Mouse (Mus musculus): Measurements from ENCODE around the gene Pfas.
A peak's percentile ranks its signal among the peaks of the same experiment; 100 is the strongest.

Gene Pfas

DNA sequence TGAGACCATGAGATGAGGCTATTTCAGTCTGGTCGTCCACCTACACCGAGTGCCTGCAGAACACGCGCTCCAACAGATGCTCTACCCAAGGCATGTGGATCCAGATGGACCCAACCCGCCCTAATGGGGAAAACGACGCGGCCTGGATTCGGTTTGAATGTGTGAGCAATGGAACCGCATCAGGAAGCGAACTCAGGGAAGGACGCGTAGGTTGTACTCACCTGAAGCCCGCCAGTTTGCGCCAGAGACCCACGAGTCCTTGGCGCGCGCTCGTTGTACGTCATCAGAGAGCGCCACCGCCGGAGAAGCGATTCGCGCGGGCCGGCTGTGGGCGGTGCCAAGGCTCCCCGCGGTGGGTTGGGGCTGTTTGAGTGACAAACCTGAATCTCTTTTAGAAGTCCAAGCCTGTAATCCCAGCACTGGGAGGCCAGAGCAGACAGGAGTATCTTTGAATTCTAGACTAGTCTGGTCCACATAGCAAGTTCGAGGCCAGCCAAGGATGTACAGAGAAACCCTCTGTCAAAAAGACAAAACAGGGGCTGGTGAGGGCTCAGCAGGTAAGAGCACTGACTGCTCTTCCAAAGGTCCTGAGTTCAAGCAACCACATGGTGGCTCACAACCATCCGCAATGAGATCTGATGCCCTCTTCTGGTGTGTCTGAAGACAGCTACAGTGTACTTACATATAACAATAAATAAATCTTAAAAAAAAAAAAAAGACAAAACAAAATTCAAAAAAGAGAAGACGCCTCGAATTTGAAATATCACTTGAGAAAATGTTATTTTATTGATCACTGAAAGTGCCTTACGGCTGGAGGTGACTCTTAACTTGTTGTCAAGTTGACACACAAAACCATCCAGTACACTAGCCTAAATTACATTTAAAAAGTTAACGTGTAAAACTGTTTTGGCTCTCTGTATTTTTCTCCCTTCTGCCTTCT lies at the start of gene Pfas:
TSS of gene Pfas (minus strand) at position 279 of the 940 bp plus-strand sequence.
- DNase-seq (ENCODE audit: low spot score), result peak; percentile 95

DNA sequence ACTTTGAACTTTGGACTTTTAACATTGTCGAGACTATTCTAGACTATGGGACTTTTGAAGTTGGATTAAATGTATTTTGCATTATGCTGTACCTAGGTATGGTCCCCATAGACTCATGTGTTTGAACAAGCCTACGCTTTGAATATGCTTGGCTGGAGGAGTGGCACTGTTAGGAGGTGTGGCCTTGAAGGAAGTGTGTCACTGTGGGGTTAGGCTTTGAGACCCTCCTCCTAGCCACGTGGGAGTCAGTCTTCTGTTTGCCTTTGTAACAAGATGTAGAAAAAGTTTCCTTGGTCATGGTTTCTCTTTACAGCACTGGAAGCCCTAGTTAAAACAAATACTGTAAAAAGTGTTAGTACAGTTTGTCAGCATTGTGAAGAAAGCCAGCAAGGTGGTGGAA lies 45.6 kb upstream of the Pfas start:
- DNase-seq (ENCODE audit: low spot score), result peak; percentile 43

DNA sequence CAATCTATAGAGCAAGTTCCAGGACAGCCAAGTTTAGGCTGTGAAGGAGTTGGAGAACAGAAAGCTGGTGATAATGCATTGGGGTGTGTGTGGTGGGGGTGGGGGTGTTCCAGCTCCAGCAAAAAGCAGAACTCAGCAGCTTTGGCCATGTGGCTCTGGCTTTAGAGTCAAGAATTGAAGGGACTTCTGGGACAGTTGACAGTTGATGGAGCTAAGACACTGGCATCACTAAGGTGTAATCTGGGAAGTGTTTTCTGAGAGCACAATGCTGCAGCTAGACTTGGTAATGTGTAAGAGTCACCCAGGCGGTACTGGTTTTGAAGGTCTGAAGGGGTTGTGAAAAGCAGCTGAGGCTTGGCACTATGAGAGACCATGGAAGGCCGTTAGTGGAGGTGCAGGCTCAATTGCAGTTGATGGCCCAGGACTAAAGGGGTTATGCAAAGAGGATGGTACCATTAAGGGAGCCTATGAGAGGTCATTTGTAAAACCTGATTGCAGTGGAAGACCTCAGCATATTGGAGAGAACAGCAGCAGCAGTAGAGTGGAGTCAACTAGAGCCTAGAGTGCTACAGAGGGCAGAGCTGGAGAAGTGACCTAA lies 44.7 kb upstream of the Pfas start:
- DNase-seq (ENCODE audit: low spot score), result no peak

DNA sequence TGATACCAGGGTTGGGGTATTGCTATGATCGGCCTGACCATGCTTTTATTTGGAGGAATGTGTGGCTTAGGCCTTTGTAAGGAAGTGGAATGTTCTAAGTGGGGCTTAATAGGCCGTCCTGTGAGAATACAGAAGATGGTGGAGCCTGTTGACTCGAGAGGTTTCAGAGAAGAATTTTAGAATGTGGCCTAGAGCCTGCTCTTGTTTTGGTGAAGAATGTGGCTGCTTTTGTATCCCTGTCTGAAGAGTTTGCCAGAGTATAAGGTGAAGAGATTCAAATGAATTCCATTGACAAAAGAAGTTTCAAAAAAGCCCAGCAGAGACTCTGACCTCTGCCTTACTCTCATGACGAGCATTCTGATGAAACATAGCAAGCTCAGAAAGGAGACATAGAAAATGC lies 43.5 kb upstream of the Pfas start:
- no peak for DNase-seq (ENCODE audit: low spot score)

DNA sequence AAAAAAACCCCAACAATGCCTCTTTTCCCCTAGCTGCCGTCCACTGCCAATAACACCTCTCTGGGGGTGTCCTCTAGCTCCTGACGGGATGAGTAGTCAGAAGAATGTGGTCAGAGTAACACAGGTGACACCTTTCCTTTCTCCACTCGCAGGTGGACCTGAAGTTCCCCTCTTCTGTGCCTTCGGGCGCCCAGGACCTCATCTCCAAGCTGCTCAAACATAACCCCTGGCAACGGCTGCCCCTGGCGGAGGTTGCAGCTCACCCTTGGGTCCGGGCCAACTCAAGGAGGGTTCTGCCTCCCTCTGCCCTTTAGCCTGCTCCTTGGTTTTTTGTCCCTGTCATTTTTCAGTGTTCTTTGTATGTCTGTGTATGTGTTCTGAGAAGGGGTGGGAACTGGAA lies 42.5 kb upstream of the Pfas start:
- no peak for DNase-seq (ENCODE audit: low spot score)

DNA sequence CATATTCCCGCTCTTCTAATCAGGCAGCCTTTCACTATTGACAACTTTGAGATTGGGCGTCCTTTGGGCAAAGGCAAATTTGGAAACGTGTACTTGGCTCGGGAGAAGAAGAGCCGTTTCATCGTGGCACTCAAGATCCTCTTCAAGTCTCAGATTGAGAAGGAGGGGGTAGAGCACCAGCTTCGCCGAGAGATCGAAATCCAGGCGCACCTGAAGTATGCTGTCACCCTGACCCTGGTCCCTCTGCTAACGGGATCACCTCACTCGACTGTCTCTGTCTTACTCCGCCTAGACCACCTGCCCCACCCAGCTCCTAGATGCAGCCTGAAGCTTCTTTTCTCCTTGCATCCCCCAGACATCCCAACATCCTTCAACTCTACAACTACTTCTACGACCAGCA lies 39.9 kb upstream of the Pfas start:
- no peak for DNase-seq (ENCODE audit: low spot score)

DNA sequence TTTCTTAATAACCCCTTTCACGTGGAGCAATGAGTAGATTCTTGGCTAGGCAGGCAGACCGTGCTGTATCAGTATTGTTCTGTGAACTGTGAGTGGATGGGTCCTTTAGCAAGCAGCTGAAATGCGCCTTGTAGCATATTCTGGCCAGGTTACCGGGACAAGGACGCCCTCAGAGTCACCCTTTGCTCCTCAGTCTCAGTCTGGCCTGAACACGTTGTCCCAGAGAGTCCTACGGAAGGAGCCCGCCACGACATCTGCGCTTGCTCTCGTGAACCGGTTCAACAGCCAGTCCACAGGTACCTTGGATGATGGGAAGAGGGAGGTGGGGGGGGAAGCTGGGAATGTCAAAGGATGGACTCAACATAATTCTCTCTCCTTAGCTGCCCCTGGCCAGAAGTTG lies 39.3 kb upstream of the Pfas start:
- DNase-seq (ENCODE audit: low spot score), result no peak

DNA sequence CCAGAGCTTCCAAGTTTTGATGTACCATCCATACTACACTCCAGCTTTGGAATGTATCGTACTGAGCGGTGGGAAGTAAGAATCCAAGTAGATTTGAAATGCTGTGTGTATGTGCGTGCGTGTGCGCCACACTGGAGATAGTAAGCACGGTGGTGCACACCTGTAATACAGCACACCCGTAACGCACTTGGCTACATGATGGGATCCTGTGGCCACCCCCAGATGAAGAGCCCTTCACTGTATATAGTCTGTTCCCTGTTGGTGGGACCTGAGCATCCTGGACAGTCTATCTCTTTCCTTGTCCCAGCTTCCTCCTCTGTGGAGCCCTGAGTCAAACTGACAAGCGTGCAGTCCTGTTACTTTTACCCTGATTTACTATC lies 38.1 kb upstream of the Pfas start:
- no peak for DNase-seq (ENCODE audit: low spot score)

DNA sequence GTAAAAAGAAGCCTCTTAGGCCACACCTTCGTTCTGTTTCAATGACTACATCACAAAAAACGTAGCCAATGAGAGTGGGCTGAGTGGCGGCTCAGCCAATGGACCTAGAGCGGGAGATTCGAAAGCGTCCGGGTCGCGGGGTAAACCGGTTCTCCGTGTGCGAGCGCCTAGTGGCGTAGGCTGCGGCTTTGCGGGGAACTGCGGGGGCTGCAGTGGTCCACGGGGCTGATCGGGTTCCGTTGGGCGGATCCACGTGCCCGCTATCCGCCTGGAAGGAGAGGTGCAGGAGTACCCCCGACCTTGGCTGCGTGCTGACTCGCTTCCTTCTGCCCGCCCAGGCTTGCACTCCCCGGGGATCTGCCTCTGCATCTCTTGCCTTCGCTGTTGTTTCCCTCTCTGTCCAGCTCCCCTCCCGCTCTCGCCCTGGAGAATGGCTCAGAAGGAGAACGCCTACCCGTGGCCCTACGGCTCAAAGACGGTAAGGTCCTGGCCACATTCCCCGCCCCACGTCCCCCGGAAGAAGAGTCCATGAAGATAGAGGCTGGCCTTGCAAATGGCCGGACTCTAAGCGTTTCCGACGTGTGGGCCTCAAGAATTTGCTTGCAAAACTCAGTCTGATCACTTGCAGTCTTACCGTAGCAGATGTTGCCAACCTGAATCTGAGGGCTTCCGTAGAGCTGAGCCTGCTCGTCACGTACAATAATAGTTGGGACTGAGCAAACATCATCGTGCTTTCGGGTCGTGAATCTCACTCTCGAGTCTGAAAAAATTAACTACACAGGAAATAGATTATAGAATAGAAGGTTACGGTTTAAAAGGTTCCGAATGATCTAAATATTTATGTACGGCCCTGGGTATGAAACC lies 37.5 kb upstream of the Pfas start, which contains the start of gene Aurkb:
TSS of gene Aurkb (plus strand) at position 117 of the 864 bp plus-strand sequence.
- peak; percentile 80 for DNase-seq (ENCODE audit: low spot score)

DNA sequence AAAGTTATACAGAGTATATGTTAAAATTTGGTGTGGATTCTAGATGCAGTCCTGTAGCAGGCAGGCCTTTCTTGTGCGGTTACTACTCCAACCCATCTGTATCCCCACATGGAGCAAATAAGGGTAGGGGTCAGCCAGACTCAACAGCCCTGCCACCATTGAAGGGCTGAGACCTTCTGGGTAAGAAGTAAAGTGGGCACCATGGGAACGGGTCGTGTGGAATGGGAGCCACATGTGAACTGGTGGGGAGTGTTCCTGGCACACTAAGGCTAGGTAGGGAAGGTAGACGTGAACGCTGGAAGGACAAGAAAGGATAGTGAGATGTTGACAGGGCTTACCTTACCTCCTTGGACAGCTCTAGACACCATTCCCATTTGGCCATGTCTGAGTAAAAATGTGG lies 29.9 kb upstream of the Pfas start:
- DNase-seq (ENCODE audit: low spot score), result no peak

DNA sequence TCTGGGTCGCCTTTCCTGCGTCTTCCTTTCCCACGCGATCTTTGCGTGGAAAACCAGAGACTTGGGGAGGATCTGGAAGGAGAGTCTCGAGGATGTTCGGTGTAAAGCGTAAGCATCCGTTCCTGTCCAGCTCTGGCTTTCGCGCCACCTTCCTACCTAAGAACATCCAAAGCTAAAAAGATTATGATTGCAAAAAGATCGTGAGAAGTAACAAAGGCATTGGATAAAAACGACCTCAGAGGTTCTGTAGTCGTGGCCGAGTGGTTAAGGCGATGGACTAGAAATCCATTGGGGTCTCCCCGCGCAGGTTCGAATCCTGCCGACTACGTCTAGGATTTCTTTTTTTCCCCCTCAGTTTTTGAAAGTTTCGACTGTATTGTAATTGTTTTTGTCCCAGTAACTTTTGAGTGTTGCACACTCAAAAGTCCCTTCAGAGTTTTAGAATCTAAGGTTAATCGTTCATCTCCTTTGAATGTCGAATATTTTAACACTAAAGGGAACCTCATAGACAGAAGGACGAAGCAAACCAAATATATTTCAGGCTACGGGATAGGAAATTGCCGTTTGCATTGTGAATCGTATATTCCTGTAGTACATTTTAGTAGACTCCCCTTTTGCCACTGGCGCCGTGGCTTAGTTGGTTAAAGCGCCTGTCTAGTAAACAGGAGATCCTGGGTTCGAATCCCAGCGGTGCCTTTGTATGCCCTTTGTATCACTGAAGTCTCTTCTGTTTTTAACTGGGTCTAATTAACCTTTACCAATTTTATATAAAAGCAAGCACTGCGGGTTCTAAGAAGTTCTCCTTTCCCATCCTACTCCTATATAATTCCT lies 29.2 kb upstream of the Pfas start:
- peak; percentile 79 for DNase-seq (ENCODE audit: low spot score)

DNA sequence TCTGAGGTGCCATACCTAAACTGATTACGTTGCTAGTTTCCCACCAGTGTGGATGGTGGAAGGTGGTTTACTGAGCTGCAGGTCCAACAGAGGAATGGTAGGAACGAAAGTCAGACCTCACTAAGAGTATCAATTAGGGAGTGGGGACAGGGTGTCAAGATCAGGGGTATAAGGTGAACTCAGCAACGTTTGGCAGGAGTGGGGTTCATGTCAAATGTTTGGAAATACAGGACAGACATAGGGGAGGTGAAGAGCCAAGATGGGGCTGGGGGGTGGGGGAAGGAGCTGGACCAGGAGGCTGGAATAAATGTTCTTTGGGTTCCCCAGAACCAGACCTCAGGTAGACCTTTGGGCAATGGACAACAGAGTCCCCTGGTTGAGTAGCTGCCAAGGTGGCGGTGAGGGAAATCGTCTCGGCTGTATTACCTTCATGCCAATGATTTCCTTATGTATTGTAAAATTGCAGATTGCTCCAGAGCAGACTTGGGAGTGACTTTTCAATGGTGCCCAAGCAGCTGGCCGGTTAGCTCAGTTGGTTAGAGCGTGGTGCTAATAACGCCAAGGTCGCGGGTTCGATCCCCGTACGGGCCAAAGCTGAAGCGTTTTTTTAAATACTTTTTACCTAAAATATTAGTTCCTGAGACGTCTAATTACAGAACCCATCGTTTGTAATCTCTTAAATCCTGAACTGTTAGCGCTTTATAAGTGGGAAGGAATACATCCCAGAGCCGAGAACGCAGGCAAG lies 28.4 kb upstream of the Pfas start:
- peak; percentile 81 for DNase-seq (ENCODE audit: low spot score)

DNA sequence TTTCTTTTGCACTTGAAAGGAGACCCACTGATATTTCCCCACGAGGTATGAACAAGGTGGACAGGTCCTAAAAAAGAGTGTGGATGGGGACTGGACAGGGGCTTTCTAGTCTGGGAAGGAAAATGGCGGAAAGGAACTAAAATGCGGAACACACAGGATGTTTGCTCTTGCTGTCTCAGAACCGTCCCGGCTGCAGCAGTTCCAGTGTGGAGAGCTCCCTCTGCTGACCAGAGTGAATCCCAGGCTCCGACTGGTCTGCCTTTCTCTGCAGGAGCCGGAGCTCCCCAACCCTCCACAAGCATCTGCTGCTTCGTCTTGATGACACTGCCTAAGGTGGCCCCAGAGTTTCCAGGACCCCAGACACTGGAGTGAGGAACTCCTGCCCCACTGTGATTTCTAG lies 27.6 kb upstream of the Pfas start:
- DNase-seq (ENCODE audit: low spot score), result peak; percentile 78

DNA sequence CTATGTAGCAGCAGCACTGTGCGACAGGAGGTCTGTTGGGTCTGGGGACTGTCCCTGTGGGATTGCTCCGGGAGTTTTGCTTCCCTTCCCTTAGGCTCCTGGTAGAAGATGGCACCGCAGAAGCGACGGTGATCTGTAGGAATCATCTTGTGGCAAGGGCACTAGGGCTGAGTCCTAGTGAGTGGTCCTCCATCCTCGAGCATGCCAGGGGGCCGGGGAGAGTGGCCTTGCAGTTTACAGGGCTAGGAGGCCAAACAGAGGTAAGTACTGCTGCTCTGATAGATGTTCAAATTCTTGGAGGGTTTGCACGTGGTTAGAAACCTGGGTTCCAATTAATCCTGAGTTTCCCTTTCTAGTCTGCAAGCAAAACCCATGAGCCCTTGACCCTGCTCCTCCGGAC lies 27.2 kb upstream of the Pfas start:
- DNase-seq (ENCODE audit: low spot score), result no peak

DNA sequence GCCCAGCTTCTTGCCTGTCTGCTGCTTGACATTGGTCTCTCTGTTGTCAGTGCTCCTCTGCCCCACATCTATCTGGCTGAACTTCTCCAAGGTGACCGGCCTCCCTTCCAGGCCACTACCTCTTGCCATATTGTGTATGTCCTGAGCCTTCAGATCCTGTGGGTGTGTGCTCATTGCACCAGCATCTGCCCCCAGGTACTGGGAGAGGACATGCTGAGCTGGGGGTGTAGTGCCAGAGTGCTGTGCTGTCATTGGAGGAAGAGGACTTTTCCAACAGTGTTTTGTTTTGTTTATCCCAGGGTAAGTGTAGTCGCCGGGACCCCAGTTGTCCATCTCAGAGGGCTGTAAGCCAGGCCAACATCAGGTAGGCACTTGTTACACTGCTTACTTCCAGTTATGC lies 26.3 kb upstream of the Pfas start:
- DNase-seq (ENCODE audit: low spot score), result no peak

DNA sequence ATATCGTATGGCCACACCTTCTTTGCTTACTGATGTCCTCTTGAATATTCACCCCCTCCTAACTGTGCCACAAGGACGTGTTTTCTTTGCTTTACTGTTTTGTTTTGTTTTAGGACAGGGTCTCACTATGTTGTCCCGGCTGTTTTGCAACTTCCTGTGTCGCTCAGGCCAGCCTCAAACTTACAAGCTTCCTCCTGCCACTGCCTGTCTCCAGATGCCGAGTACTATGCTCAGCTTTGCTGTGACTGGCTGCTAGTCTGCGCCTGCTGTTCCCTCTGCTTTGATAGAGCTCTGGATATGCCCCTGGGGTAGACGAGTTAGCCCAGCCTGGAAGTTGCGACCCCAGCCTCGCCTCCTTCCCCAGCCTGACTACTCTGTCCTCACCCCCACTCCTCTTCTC lies 25.3 kb upstream of the Pfas start:
- no peak for DNase-seq (ENCODE audit: low spot score)

DNA sequence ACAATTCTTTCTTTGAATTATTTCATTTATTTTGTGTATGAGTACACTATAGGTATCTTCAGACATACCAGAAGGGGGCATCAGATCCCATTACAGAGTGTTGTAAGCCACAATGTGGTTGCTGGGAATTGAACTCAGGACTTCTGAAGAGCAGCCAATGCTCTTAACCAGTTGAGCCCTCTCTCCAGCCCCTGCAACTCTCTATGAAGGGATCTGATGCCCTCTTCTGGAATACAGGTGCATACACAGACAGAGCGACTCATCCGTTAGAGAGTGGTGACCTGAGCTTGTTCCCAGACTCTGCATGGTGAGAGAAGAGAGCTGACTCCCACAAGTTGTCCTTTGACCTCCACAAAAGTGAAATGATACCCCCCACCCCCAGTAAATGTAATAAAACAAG lies 20.5 kb upstream of the Pfas start:
- DNase-seq (ENCODE audit: low spot score), result no peak

DNA sequence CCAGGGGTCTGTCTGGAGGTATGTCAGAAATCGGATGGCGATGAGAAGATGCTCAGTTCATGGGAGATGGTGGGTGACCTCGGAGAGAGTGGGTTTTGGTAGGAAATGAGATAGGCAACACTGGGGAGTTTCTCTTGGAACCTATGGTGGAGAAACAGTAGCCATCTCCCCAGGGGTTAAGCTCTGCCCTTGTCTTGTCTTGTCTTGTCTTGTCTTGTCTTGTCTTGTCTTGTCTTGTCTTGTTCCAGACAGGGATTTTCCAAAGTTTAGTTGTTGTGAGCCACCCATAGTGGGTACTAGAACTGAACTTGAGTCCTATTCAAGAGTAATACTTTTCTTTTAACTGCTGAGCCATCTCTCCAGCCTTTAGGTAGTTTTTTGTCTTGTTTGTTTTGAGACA lies 18.3 kb upstream of the Pfas start:
- no peak for DNase-seq (ENCODE audit: low spot score)

DNA sequence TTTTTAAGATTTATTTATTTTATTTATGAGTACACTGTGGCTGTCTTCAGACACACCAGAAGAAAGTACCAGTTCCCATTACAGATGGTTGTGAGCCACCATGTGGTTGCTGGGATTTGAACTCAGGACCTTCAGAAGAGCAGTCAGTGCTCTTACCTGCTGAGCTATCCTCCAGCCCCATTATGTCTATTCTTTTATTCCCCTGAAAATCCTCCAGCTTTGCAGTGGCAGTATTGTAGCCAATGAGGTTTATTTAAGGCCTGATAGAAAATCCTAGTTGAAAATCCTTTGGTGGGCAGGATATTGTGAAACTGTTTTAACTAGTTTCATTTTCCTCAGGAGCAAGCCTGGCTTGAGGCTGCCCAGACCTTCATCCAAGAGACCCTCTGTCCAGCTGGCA lies 12.4 kb upstream of the Pfas start:
- DNase-seq (ENCODE audit: low spot score), result no peak

DNA sequence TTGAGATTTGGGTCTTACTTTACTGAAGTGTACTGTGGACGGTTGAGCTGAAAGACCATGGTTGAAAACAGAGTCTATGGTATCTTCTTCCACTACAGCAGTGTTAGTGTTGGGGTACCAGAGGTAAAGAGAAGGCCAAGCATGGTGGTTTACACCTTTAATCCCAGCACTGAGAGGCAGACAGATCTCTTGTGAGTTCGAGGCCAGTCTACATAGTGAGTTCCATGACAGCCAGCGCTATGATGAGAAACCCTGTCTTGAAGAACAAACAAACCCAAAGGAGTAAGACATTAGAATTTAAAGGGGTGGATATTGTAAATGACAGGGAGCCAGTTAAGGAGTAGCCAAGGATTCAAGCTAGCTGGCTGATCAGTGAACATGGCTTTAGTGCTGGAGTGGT lies 8.5 kb upstream of the Pfas start:
- DNase-seq (ENCODE audit: low spot score), result no peak

Measured in T-cell, adult 2 months (primary cell).